Mouse (Mus musculus) urinary bladder, postnatal 25 days (tissue): Measurements from ENCODE around the gene Snrnp25.
"Not testable (repeated sequence)": the region's sequence is repeated elsewhere in the genome, so short reads cannot be mapped to it uniquely, and the experiment has no call there.

Experiments
- DNase-seq: peaks from one replicate; pipeline ENCODE4 v3.0.0; 2022; ENCODE audit warnings: low spot score

Snrnp25 gene

DNA sequence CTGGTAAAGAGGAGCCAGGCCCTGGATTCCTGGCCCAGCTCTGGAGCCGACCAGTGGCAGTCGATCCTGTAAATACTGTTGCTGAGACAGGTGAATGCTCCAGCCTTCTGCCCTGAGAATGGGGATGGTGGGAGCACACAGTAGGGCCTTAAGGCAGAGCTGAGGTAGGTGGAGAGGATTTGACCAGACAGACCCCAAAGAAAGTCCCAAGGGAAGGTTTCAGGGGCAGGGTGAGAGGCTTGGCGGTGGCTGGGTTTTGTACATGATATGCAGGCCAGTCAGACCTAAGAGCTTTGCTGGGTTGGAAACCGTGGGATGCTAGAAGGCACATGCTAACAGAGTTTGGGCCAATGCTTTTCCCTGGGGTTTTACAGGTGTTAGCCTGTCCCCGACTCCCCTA is 10.6 kb upstream of the Snrnp25 start:
- no peak for DNase-seq

DNA sequence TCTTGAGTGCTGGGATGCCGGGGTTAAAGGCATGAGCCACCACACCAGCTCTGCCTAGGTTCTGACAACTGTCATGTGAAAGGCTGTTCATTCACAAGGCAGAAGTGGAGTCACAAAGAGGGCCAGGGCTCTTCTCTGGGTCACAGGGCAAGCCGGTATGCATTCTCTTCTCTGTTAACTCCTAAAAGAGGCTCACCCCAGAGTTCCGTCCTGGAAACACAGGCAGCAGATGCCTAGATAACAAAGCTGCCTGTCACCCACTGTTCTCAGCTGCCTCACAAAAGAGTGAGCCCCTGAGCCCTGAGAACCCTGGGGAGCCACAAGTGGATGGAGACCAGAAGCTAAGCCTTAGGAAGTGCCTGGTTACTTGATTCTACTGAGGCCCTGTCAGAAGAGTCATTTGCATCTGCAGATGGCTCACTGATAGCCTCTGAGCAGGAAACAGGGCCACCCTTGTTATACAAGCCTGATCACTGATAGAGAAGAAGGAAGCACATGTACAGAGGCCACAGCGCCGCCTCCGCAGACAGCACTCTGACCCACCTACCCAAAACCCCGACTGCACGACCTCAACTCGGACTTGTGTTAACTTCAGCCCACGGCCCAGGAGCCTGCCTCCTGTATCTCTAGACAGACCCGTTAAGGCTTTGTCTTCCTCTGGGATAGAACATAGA is 9.2 kb upstream of the Snrnp25 start:
- no peak for DNase-seq

DNA sequence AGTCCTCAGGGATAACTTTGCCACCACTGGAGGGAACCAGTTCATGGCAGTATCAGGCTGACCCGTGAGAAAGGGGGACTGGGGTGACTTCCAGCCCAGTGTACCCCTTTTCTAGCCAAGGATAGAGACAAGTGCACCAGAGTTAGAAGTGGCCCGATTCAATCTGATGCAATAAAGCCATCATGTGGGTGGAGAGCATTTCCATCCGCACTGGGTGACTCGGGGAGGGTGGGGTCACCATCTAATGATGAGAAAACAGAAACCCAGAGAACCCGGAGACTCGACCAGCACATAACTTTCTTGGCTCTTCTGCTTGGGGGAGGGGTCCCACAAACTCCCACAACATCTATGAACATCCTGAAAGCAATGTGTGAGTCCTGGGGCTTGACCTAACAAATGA is 8.5 kb upstream of the Snrnp25 start:
- DNase-seq, result no peak

- no peak for DNase-seq
These were observed 7.4 kb upstream of the Snrnp25 start for GRCm38 (mm10) chr11:32197766-32198165.

GRCm38 (mm10) chr11:32198256-32198955 is 6.8 kb upstream of the Snrnp25 start:
- no peak for DNase-seq

DNA sequence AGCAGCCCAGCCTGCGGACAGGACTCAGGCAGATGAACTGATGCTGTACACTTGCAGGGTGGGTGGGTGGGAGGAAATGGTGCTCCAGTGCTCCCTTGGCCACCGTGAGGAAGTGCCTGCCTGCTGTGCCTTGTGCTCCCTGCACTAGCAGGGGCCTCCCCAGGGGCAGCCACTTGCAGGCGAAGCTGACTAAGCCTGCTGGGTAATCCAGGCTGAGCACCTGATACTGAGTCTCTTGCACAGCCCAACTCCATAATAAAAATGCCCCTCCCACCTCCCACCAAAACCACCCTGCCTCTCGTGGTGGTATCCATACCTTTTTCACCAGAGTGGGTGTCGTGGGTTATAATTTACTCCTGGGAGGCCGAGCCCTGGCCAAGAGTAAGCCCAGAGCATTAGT is 6.0 kb upstream of the Snrnp25 start:
- no peak for DNase-seq

- DNase-seq, result no peak
These were observed 5.1 kb upstream of the Snrnp25 start, which contains the start of gene Il9r for GRCm38 (mm10) chr11:32200075-32200601. Il9r (minus strand) TSS chr11:32200279.

- not testable (repeated sequence) for DNase-seq
These were observed 4.2 kb upstream of the Snrnp25 start for GRCm38 (mm10) chr11:32200992-32201391.

DNA sequence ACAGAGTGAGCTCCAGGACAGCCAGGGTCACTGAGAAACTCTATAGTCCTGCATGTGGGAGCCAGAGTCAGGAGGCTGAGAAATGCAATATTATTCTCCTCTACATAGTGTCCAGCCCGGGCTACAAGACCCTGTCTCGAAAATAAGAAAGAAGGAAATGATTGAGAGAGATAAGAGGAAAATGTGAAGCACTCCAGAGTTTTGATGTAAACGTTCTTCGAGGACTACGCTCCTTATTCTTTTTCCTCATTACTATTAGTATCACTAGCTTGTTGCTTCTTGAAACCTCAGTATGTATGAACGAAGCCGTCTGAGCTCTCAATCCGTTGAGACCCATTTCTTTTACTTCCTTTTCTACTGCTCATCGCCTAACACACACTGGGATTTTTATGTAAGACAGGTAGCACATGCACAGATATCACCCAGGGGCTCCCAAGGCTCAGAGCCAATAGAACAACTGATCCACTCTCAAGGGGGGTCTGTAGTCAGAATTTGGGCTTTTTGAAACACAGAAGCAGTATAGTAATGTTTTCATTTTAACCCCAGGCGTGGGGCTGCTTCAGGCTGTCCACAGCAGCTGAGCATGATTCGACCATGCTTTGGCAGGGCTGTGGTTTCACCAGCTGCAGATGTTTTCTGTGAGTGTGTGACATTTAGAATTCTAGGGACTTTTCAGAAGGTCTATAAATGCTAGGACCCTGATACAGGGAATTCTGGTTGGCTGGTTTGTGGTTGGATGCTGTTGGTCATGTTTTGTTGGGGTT is 3.1 kb upstream of the Snrnp25 start:
- no peak for DNase-seq

DNA sequence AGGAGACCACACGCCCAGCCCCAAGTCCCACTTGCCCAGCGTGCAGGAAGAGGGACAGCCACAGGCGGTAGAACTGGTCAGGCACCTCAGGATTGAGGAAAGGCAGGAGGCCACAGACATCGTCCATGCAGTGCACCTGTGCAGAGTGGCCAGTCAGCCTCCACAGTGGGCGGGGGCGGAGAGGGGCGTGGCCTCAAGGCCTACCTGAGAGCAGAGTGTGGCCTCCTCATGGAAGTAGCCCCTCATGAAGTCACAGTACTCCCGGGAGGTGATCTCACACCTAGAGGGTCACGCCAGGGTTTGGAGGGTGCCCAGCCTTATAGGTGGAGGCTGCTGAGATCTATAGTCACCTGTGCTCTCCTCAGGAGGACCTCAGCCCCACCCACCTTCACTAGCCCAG is 5.4 kb downstream of the Snrnp25 start:
- DNase-seq, result no peak

DNA sequence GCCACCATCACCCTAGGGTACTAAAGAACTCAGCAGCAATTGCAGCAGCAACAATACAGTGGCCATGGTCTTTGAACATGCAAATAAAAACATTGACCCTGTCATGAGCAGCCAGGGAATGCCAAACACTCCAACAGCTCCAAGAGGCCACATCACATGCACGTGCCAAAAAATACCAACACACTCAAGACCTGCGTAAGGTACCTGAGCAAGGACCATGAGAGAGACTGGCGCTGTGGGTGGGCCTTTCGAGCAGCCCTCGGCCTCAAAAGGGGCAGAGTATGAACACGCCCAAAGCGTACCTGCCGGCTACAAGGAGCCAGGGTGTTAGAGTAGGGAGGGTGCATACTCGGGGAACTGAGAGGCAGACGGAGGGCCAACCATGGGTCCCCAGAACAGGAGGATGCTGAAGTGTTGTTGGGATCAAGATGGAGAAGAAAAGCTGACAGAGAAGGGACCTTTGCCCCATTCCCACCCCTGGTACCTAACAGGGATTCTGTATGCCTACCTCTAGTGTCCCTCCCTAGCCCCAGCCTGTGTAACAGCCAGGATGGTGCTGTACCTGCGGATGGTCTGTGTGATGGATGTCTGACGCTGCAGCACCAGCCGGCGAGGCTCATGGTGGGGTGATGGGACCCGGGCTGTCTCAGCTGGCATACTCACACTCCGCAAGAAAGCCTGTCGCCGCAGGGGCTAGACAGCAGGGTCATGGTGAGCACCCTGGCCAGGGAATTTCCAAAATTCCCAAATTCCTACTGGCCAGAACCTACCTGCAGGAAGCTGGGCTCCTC is 10.4 kb downstream of the Snrnp25 start:
- DNase-seq, result no peak

DNA sequence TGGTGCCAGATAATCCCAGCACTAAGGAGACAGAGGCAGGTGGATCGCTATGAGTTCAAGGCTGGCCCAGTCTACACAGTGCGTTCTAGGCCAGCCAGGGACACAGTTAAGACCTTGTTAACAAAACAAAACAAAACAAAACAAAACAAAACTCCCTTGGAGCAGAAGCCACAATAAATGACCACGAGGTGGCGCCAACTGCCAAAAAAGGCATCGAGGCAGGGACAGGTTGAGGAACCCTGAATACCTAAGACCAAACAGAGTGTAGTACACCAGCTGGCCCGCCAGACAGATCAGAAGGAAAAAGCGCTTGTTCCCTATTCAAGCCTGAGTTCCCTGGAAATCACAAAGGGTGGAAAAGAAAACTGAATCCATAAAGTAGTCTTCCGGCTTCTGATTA is 11.6 kb downstream of the Snrnp25 start:
- DNase-seq, result peak; percentile 61

GRCm38 (mm10) chr11:32218501-32219050 is 13.4 kb downstream of the Snrnp25 start:
- no peak for DNase-seq

DNA sequence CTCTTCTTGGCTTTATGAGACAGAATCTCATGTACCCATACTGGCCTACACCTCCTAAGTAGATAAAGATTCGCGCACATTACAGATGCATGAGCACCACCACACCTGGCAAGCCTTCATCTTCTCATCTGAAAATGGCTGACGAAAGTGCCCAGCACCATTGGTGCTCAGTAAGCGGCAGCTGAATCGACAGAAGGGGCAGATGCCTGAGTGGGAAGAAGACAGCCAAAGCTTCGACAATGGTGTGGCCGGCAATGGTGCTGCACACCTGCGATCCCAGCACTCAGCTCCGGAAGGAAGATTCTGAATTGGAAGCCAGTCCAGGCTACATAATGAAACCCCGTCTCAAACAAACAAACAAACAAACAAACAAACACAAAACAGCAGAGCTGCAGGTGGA is 14.1 kb downstream of the Snrnp25 start:
- DNase-seq, result no peak

- no peak for DNase-seq
These were observed 15.5 kb downstream of the Snrnp25 start for GRCm38 (mm10) chr11:32220607-32221224.

DNA sequence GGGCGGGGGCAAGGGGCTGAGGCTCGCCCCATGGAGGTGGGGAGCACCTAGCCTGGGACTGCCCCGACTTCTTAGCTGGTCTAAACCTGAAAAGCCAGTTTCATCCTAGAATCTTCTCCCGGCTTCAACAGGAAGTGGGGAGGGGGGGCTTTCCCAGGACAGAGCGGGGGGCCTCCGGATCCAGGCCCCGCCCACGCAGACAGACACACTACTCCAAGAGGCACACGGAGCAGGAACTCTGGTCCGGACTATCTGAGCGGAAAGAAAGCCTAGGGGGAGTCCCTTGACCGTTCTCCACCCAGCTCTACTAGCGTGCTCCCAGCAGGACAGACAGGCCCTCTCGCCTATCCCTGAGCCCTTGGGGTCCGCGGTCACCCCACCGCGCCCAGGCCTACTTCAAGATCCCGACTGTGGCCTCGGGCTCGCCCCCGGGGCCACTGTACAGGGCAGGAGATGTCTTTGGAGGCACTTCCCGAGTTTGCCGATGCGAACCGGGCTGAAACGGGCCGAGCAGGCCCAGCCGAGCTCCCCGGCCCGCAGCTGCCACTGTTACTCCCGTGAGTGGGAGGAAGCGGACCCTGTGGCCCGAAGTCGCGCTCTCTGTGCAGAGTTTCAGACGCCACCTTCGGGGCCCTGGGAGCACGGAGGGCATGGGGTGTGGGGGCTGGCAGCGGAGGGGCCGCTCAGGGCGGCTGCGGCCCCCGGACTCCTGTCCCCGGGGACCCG is 16.2 kb downstream of the Snrnp25 start:
- DNase-seq, result peak; percentile 65

DNA sequence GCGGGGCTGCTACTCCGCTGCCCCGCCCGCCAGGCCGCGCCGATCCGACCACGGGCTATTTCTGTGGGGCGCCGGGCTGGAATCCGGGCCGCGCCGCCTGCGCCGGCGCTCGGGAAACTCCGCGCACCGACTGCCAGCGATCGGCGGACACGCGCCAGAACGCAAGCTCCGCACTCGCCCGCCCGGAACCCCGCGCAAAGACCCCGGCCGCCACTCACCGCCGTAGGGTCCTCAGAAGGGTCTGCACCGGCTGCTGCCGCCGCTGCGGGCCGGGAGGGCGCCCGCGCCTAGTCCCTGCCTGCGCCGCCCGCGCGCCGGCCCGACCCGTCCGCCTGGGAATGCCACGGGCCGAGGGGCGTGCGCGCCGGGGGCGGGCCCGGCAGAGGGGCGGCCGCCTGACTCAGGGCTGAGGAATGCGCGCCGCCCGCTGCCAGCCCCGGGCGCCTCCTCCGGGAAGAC is 16.8 kb downstream of the Snrnp25 start, which contains the start of gene Rhbdf1:
TSS of gene Rhbdf1 (minus strand) at position 350 of the 459 bp plus-strand sequence.
- DNase-seq, result peak; percentile 75

- peak; percentile 34 for DNase-seq
These were observed 17.5 kb downstream of the Snrnp25 start for GRCm38 (mm10) chr11:32222570-32223194.

DNA sequence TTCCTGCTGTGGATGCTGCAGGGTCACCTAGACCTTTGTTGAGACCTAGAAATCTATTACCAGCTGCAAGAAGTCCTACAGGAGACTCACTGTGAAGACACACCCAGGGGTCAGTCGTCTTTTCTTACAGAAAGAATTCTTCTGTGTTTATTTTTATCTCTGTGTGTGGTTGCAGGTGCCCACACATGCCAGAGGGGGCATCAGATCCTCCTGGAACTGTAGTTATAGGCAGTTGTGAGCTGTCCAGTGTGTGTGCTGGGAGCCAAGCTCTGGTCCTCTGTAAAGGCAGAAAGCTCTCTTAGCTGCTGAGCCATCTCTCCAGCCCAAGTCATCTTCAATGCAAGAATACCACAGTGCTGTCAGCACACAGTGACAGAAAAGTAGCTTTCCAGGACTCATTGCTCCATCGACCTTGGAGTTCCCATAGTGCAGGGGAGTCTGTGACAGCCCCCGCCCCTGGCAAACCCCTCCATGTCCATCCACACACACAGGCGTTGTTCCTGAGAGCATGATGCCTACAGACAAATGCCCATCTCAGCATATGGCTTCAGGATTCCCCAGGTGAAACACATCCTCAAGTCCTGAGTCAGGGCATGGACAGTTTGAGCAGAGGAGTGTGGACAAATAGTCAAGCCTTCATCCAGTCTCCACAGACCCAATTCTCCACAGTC is 18.2 kb downstream of the Snrnp25 start:
- no peak for DNase-seq
